Mouse (Mus musculus) layer of hippocampus, adult 11-12 months (tissue): ENCODE data around the gene Plekha5.

Experiments used
- DNase-seq: peaks from one replicate; pipeline ENCODE4 v3.0.0; 2022; ENCODE audit warnings: low spot score

The Plekha5 gene

GRCm38 (mm10) chr6:140455851-140456250 is 32.0 kb downstream of the Plekha5 start:
- DNase-seq, result no peak

GRCm38 (mm10) chr6:140456393-140457163 is 32.7 kb downstream of the Plekha5 start:
- DNase-seq, result no peak

- no peak for DNase-seq
Observed at GRCm38 (mm10) chr6:140460398-140460797, 36.5 kb downstream of the Plekha5 start.

GRCm38 (mm10) chr6:140464818-140465217 is 41.0 kb downstream of the Plekha5 start:
- DNase-seq, result no peak

GRCm38 (mm10) chr6:140465946-140466646 is 42.2 kb downstream of the Plekha5 start:
- DNase-seq, result no peak

GRCm38 (mm10) chr6:140466841-140467240 is 43.0 kb downstream of the Plekha5 start:
- DNase-seq, result no peak

- no peak for DNase-seq
Observed at GRCm38 (mm10) chr6:140467851-140468250, 44.0 kb downstream of the Plekha5 start.

- DNase-seq, result no peak
Observed at GRCm38 (mm10) chr6:140469791-140470190, 45.9 kb downstream of the Plekha5 start.

- no peak for DNase-seq
Observed at GRCm38 (mm10) chr6:140471751-140472150, 47.9 kb downstream of the Plekha5 start.

GRCm38 (mm10) chr6:140472345-140472744 is 48.5 kb downstream of the Plekha5 start:
- DNase-seq, result peak; percentile 84

- peak; percentile 47 for DNase-seq
Observed at GRCm38 (mm10) chr6:140475393-140476087, 51.7 kb downstream of the Plekha5 start.

GRCm38 (mm10) chr6:140476981-140477380 is 53.1 kb downstream of the Plekha5 start:
- no peak for DNase-seq

GRCm38 (mm10) chr6:140478031-140478430 is 54.2 kb downstream of the Plekha5 start:
- no peak for DNase-seq

GRCm38 (mm10) chr6:140478943-140479342 is 55.1 kb downstream of the Plekha5 start:
- DNase-seq, result peak; percentile 50

GRCm38 (mm10) chr6:140480425-140481081 is 56.7 kb downstream of the Plekha5 start:
- DNase-seq, result no peak

GRCm38 (mm10) chr6:140481701-140482460 is 58.0 kb downstream of the Plekha5 start:
- peak; percentile 82 for DNase-seq

- no peak for DNase-seq
Observed at GRCm38 (mm10) chr6:140484170-140484569, 60.3 kb downstream of the Plekha5 start.

- no peak for DNase-seq
Observed at GRCm38 (mm10) chr6:140485636-140486035, 61.8 kb downstream of the Plekha5 start.

GRCm38 (mm10) chr6:140486685-140487084 is 62.8 kb downstream of the Plekha5 start:
- no peak for DNase-seq

GRCm38 (mm10) chr6:140487489-140487888 is 63.6 kb downstream of the Plekha5 start:
- no peak for DNase-seq

GRCm38 (mm10) chr6:140488673-140489072 is 64.8 kb downstream of the Plekha5 start:
- DNase-seq, result no peak
